Mouse (Mus musculus) adrenal gland, postnatal 36 days (tissue): ENCODE data around the gene Ptf1a. TPM values are rescaled to one million over a fixed set of nuclear protein-coding genes. Genes with fewer than 3 reads are reported as not detected.

Experiments
- DNase-seq, 2 experiments: peaks; one replicate each; pipeline ENCODE4 v3.0.0; 2021; ENCODE audit warnings: mixed read lengths in 1 of 2
- total RNA-seq, 2 experiments: library from RNA; stranded (reverse); gene quantifications; 2 replicates each; pipeline ENCODE4 v1.2.3; 2021

The Ptf1a gene
- total RNA-seq, 2 experiments from 2014 or later = not detected

DNA sequence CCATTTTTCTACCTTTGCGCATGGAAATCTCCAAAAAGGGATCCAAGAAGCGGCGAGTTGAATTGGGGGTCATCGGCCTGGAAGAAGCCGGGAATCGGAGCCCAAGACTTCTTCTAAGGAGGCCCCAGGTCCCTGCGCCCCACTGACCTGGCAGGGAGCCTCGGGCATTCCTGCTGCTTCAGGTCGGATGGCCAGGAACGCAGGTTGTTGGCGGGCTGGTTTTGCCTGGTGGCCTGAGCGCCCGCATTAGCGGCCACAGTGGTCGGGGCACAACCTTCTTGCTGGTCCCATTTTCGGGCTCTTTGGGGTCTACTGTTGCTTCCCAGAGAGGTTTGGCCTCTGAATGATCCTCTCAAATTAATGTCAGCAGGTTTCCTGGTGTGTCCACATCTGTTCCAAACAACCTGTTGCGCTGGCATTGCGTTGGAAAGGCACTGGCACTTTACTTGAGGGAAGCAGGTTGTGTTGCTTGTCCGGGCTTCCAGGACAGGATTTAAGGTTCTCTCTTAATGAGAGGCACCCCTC lies 7.1 kb downstream of the Ptf1a start:
- no peak for DNase-seq

DNA sequence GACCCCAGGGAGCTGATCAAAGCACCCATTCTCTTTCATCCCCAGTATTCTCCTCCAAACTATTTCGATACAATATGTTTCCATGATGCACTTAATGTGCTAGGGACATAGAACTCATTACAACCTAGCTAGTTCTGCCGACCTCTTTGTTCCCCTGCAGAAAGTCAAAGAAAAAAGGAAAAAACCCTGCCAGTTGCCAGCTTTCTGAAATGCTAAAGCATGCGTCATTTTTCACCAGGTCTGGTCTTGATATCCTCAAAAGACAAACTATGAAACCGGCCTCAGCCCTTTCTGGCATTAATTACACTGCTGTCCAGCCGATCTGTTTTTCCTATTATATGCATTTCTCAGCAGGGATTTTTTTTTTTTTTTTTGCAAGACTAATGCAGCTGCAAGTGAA lies 9.8 kb downstream of the Ptf1a start:
- no peak for DNase-seq

DNA sequence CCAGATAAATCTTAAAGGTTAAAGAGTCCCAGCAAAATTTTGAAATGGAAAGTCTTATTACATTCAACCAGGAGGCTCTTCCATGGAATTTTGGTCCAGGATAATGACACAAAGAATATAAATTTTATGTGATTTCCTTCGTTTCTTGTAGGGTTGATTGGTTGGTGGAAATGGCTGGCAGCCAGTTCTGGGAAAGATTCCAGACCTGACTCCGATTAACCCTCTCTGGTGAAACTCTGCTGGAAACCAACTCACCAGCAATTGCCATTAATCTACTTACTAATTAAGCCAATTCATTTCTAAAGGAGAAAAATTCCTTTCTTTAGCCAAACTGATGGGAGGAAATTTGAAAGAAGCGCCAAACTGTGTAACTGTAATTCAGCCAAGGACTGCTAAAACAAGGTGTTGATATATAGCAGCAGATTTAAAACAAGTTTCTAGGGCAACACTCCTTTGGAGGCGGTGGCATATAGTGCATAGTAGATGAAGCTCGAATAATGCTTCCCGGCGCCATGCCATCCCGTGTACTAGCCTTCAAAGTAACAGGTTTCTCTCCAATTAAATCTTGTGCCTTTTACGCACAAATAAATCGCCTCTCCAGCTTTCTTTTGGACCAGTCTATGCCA lies 10.5 kb downstream of the Ptf1a start:
- no peak for DNase-seq

DNA sequence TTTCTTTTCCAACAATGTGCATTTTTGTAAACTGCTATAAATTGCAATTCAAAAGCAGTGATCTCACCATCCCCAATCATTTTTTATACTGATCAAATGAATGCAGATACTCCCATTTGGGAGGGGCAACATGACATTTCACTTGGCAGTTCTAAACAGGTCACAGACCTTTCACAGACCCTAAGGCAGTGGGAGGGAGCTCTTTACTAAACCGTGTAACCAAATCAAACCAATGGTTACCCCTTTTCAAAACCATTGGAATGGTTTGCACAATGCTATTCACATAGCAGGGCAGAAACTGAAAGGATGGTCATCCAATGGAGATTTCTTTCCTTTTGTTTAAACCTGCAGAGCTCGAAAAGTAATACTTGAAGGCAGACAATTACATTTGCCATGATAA lies 13.3 kb downstream of the Ptf1a start:
- no peak for DNase-seq

DNA sequence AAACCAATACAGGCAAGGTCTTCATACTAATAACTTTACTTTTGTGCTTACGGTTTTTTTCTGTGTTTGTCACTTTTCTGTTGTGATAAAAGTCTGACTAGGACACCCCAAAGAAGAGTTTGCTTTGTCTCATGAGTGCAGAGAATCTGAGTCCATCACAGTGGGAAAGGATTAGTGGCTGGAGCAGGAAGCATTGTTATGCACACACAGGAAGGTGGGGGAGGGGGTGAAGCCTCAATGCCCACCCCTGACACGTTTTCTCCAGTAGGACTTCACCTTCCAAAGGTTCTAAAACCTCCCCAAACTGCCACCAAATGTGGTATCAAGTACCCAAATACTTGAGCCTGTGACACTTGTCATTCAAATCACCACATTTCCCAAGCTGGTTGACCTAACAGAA lies 16.5 kb downstream of the Ptf1a start:
- DNase-seq = no peak

DNA sequence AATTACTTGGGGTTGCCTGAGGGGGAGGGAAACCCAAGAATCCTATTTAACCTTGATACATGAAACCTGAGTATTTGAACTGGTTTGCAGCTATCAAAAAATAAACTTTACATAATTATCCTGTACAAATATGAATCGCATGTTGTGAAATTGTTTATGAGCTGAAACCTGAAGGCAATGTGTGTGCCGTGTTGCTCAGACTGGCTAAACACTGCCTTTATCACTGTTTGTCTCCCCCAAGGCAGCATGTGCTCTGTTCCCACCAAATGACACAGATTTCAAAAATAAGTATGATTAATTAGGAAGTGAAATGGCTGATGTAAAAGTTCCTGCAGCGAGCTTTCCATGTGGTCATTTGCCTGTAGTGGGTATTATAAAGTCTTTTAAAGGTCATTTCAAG lies 44.8 kb downstream of the Ptf1a start:
- no peak for DNase-seq

Other genes with a start within 250 kb of the Ptf1a start
- not detected for gene Armc3, start 246.4 kb upstream of the Ptf1a start, total RNA-seq
- gene Msrb2, start 74.2 kb upstream of the Ptf1a start, total RNA-seq = 10 to 100 TPM; 24.0 to 32.7 TPM
- not detected for gene 4921504E06Rik, start 108.3 kb downstream of the Ptf1a start, total RNA-seq
- 1 to 10 TPM; 6.6 to 8.2 TPM for gene Otud1, start 212.1 kb downstream of the Ptf1a start, total RNA-seq